Mouse (Mus musculus): ENCODE results near the gene Jmjd6.

Gene Jmjd6

GRCm38 (mm10) chr11:116843261-116844233 lies at the start of gene Jmjd6, which contains the start of gene Mettl23:
Gene Jmjd6 (minus strand): TSS chr11:116843449.
Gene Mettl23 (plus strand): TSS chr11:116843278.
- DNase-seq (ENCODE audit: low spot score in 2 of 2): peak; percentile 97 to 98

- no peak for DNase-seq (ENCODE audit: low spot score in 2 of 2)
These were observed 43.9 kb upstream of the Jmjd6 start for GRCm38 (mm10) chr11:116887136-116887535.

- DNase-seq (ENCODE audit: low spot score in 2 of 2): peak; percentile 57 to 67
These were observed 42.3 kb upstream of the Jmjd6 start for GRCm38 (mm10) chr11:116885275-116886151.

- no peak for DNase-seq (ENCODE audit: low spot score in 2 of 2)
These were observed 40.8 kb upstream of the Jmjd6 start for GRCm38 (mm10) chr11:116884061-116884460.

- DNase-seq (ENCODE audit: low spot score in 2 of 2): no peak
These were observed 39.2 kb upstream of the Jmjd6 start for GRCm38 (mm10) chr11:116882446-116882845.

GRCm38 (mm10) chr11:116881440-116881839 lies 38.2 kb upstream of the Jmjd6 start:
- DNase-seq (ENCODE audit: low spot score in 2 of 2): no peak

GRCm38 (mm10) chr11:116880839-116881238 lies 37.6 kb upstream of the Jmjd6 start:
- DNase-seq (ENCODE audit: low spot score in 2 of 2): no peak

GRCm38 (mm10) chr11:116878454-116878853 lies 35.2 kb upstream of the Jmjd6 start:
- DNase-seq (ENCODE audit: low spot score in 2 of 2): no peak

GRCm38 (mm10) chr11:116873987-116874386 lies 30.7 kb upstream of the Jmjd6 start:
- DNase-seq (ENCODE audit: low spot score in 2 of 2): no peak

GRCm38 (mm10) chr11:116871538-116871937 lies 28.3 kb upstream of the Jmjd6 start:
- no peak for DNase-seq (ENCODE audit: low spot score in 2 of 2)

- no peak for DNase-seq (ENCODE audit: low spot score in 2 of 2)
These were observed 26.4 kb upstream of the Jmjd6 start for GRCm38 (mm10) chr11:116869641-116870040.

GRCm38 (mm10) chr11:116869223-116869622 lies 26.0 kb upstream of the Jmjd6 start:
- no peak for DNase-seq (ENCODE audit: low spot score in 2 of 2)

GRCm38 (mm10) chr11:116868129-116868528 lies 24.9 kb upstream of the Jmjd6 start:
- peak; percentile 11 to 19 for DNase-seq (ENCODE audit: low spot score in 2 of 2)

- DNase-seq (ENCODE audit: low spot score in 2 of 2): no peak
These were observed 22.8 kb upstream of the Jmjd6 start for GRCm38 (mm10) chr11:116865945-116866585.

- DNase-seq (ENCODE audit: low spot score in 2 of 2): no peak
These were observed 21.2 kb upstream of the Jmjd6 start for GRCm38 (mm10) chr11:116864444-116864843.

GRCm38 (mm10) chr11:116857183-116857850 lies 14.1 kb upstream of the Jmjd6 start:
- DNase-seq (ENCODE audit: low spot score in 2 of 2): no peak

GRCm38 (mm10) chr11:116854279-116854678 lies 11.0 kb upstream of the Jmjd6 start:
- DNase-seq (ENCODE audit: low spot score in 2 of 2): no peak

- peak; percentile 94 to 96 for DNase-seq (ENCODE audit: low spot score in 2 of 2)
These were observed 10.3 kb upstream of the Jmjd6 start for GRCm38 (mm10) chr11:116853512-116853928.

GRCm38 (mm10) chr11:116852891-116853511 lies 9.8 kb upstream of the Jmjd6 start, which contains the start of gene Srsf2:
Gene Srsf2 (minus strand): TSS chr11:116853094.
- peak; percentile 94 to 97 for DNase-seq (ENCODE audit: low spot score in 2 of 2)

GRCm38 (mm10) chr11:116852291-116852890 lies 9.1 kb upstream of the Jmjd6 start, which contains the start of gene Mfsd11:
Gene Mfsd11 (plus strand): TSS chr11:116852440.
- peak; percentile 84 to 86 for DNase-seq (ENCODE audit: low spot score in 2 of 2)
